Mouse (Mus musculus): ENCODE data around the gene Slx4ip. TPM values are rescaled to one million over a fixed set of nuclear protein-coding genes. Genes with fewer than 3 reads are reported as not detected.

Slx4ip gene
- total and polyA plus RNA-seq, 2 experiments from 2014 or later, result 7.0 to 8.1 TPM

DNA sequence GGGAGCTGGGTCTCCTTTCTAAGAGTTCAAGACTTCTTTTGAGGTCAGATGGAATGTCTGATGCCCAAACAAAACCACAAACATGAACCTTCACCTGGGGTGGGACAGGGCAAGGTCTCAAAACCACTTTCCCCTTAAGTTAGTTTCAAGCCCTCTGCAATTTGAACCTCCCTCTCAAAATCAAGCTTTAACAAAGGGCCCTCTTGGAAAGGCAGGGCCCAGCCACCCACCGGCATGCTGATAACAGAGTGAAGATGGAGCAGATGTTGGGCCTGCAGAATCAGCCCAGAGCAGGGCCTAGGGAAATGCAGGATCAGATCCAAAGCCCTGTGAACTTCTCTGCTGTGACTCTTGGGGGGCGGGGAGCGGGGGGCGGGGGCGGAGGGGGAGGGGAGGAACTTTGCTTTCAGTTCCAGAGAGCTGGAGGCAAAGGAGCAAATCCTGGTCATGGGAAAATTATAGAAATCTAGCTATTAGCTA, 206.0 kb downstream of the Slx4ip start:
- no peak overlapping the region for H3K9ac ChIP-seq (replicated peaks; ENCODE audit: low read length)
- ATAC-seq, result no peak

GRCm38 (mm10) chr2:137098269-137099035, 207.4 kb downstream of the Slx4ip start:
- no peak for TF ChIP-seq CTCF (IDR thresholded peaks at IDR 0.05; ENCODE audit: low read depth)
- Histone ChIP-seq H3K36me3 (ENCODE audit: insufficient read depth, low read length) (no peaks in the 10 kb centered on the region; the same call in 1 of the 2 replicates), H3K4me1 (ENCODE audit: insufficient read depth, low read length) (no peaks in the 10 kb centered on the region), H3K27ac (no peak overlapping the region), H3K9me3 (ENCODE audit: low read length) (no peaks in the 10 kb centered on the region), H3K27me3 (ENCODE audit: insufficient read depth, low read length) (no peaks in the 10 kb centered on the region), H3K9ac (replicated peaks; ENCODE audit: low read length) (no peak overlapping the region), H3K4me3 (ENCODE audit: low read length) (no peak overlapping the region), H3K4me2 (ENCODE audit: low read depth, low read length) (no peak overlapping the region)
- WGBS, result 41% methylated on average over 11 of the region's 11 CpGs
- DNase-seq (ENCODE audit: low spot score) (no peak), ATAC-seq (no peak)

More for the DNA sequence above, 206.0 kb downstream of the Slx4ip start:
- Histone ChIP-seq H3K36me3 (ENCODE audit: insufficient read depth, low read length) (no peaks in the 10 kb centered on the region; the same call in 1 of the 2 replicates), H3K4me2 (ENCODE audit: low read depth, low read length) (no peak overlapping the region), H3K4me3 (ENCODE audit: low read length) (no peak overlapping the region), H3K9me3 (ENCODE audit: low read length) (no peaks in the 10 kb centered on the region), H3K4me1 (ENCODE audit: insufficient read depth, low read length) (no peaks in the 10 kb centered on the region), H3K27ac (no peak overlapping the region), H3K27me3 (ENCODE audit: insufficient read depth, low read length) (no peaks in the 10 kb centered on the region)
- TF ChIP-seq CTCF (IDR thresholded peaks at IDR 0.05; ENCODE audit: low read depth), result no peak
- no peak for DNase-seq (ENCODE audit: low spot score)
- 13% methylated on average over 5 of the region's 5 CpGs for WGBS

- H3K4me2 ChIP-seq (ENCODE audit: low read depth, low read length), result no peak overlapping the region
- H3K4me1 ChIP-seq (ENCODE audit: insufficient read depth, low read length), result no peaks in the 10 kb centered on the region
Observed at GRCm38 (mm10) chr2:137099211-137099734, 208.3 kb downstream of the Slx4ip start.

GRCm38 (mm10) chr2:137101074-137101473, 210.1 kb downstream of the Slx4ip start:
- WGBS, result 42% methylated on average over 5 of the region's 5 CpGs
- Histone ChIP-seq H3K4me3 (ENCODE audit: low read length) (no peak overlapping the region), H3K4me1 (ENCODE audit: insufficient read depth, low read length) (no peaks in the 10 kb centered on the region), H3K9me3 (ENCODE audit: low read length) (no peaks in the 10 kb centered on the region), H3K4me2 (ENCODE audit: low read depth, low read length) (no peak overlapping the region), H3K27me3 (ENCODE audit: insufficient read depth, low read length) (no peaks in the 10 kb centered on the region), H3K36me3 (ENCODE audit: insufficient read depth, low read length) (no peaks in the 10 kb centered on the region; the same call in 1 of the 2 replicates), H3K9ac (replicated peaks; ENCODE audit: low read length) (no peak overlapping the region), H3K27ac (no peak overlapping the region)
- ATAC-seq (peak; percentile 85), DNase-seq (ENCODE audit: low spot score) (peak; percentile 59)
- no peak for TF ChIP-seq CTCF (IDR thresholded peaks at IDR 0.05; ENCODE audit: low read depth)

More at GRCm38 (mm10) chr2:137099211-137099734, 208.3 kb downstream of the Slx4ip start:
- DNase-seq (ENCODE audit: low spot score) (no peak), ATAC-seq (no peak)
- no peak overlapping the region for H3K4me3 ChIP-seq (ENCODE audit: low read length)
- H3K27me3 ChIP-seq (ENCODE audit: insufficient read depth, low read length), result no peaks in the 10 kb centered on the region
- no peak overlapping the region for H3K9ac ChIP-seq (replicated peaks; ENCODE audit: low read length)
- no peak for TF ChIP-seq CTCF (IDR thresholded peaks at IDR 0.05; ENCODE audit: low read depth)
- H3K27ac ChIP-seq, result no peak overlapping the region
- H3K36me3 ChIP-seq (ENCODE audit: insufficient read depth, low read length), result no peaks in the 10 kb centered on the region; the same call in 1 of the 2 replicates
- 30% methylated on average over 6 of the region's 6 CpGs for WGBS
- no peaks in the 10 kb centered on the region for H3K9me3 ChIP-seq (ENCODE audit: low read length)

DNA sequence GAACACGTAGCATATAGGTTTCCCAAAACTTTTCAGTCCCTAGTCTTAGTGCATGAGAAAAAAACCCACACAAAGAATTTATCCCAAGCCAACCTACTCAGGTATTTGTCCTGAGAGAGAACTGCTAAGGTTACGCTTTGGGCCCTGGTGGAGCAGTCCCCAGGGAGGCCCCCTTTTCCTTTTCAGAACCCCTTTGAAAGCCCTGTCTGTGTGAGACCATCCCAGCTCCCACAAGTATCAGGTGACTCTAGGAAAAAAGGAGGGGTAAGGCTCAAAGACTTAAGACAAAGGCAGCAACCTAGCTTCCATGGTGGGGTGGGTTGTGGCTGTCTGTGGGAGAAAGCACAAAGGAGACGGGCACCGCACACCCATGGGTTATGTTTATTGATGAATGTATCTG, 216.2 kb downstream of the Slx4ip start:
- Histone ChIP-seq H3K9me3 (ENCODE audit: low read length) (no peaks in the 10 kb centered on the region), H3K36me3 (ENCODE audit: insufficient read depth, low read length) (no peaks in the 10 kb centered on the region), H3K9ac (replicated peaks; ENCODE audit: low read length) (no peak overlapping the region), H3K4me2 (ENCODE audit: low read depth, low read length) (no peak overlapping the region), H3K4me1 (ENCODE audit: insufficient read depth, low read length) (no peaks in the 10 kb centered on the region), H3K27ac (no peak overlapping the region), H3K4me3 (ENCODE audit: low read length) (no peak overlapping the region), H3K27me3 (ENCODE audit: insufficient read depth, low read length) (no peaks in the 10 kb centered on the region)
- ATAC-seq, result no peak
- DNase-seq (ENCODE audit: low spot score), result no peak
- TF ChIP-seq CTCF (IDR thresholded peaks at IDR 0.05; ENCODE audit: low read depth), result no peak
- 77% methylated on average over 4 of the region's 4 CpGs for WGBS

DNA sequence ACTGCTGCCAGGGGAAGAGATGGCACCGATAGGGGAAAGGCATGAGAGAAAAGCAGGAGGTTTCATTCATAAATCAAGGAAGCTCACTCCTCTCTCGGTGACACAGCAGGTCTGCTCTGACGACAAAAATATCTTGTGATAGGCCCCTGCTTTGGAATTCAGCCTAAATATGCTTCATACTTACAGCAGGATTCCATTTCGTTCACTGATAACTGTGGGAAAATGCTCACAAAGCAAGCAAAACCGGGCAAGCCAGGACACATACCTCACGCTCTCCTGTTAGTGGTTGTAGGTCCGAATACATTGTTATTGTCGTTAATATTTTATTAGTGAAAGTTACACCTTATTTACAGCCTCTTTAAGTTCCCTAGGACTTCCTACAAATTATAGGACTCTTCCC, 216.9 kb downstream of the Slx4ip start:
- Histone ChIP-seq H3K36me3 (ENCODE audit: insufficient read depth, low read length) (no peaks in the 10 kb centered on the region), H3K27me3 (ENCODE audit: insufficient read depth, low read length) (no peaks in the 10 kb centered on the region), H3K9me3 (ENCODE audit: low read length) (no peaks in the 10 kb centered on the region), H3K9ac (replicated peaks; ENCODE audit: low read length) (no peak overlapping the region), H3K27ac (no peak overlapping the region), H3K4me2 (ENCODE audit: low read depth, low read length) (no peak overlapping the region), H3K4me3 (ENCODE audit: low read length) (no peak overlapping the region), H3K4me1 (ENCODE audit: insufficient read depth, low read length) (no peaks in the 10 kb centered on the region)
- DNase-seq (ENCODE audit: low spot score) (no peak), ATAC-seq (no peak)
- 62% methylated on average over 8 of the region's 8 CpGs for WGBS
- TF ChIP-seq CTCF (IDR thresholded peaks at IDR 0.05; ENCODE audit: low read depth), result no peak

Data from hindbrain, postnatal 0 days (tissue).